Mouse (Mus musculus): ENCODE measurements around the gene Hmbs.
"Not testable (repeated sequence)": the region's sequence is repeated elsewhere in the genome, so short reads cannot be mapped to it uniquely, and the experiment has no call there.

The Hmbs gene
- long read RNA-seq, experiment 1, transcript Hmbs-201 (14 exons, 1,605 nt) = major isoform, 59 of 78 reads
- long read RNA-seq, experiment 1, partial matches to known transcripts = 7 of 78 reads
- long read RNA-seq, experiment 1, other reads (novel, unspliced or antisense) = 12 of 78 reads
- long read RNA-seq, experiment 2, transcript Hmbs-201 (14 exons, 1,605 nt) = major isoform, 53 of 66 reads
- long read RNA-seq, experiment 2, partial matches to known transcripts = 1 of 66 reads
- long read RNA-seq, experiment 2, other reads (novel, unspliced or antisense) = 12 of 66 reads

GRCm38 (mm10) chr9:44343781-44344421 is at the start of gene Hmbs:
Hmbs (minus strand) TSS chr9:44344228.
- intact Hi-C loops (cut with DNase I) = no loop called here

GRCm38 (mm10) chr9:44391466-44391865 is 47.4 kb upstream of the Hmbs start:
- intact Hi-C loops (cut with DNase I) = loop anchor here (5.0 kb wide), 1 partner anchor 54 kb away; no protein-coding TSS in a partner anchor

- intact Hi-C loops (cut with DNase I) = loop anchor here (10.0 kb wide), 1 partner anchor 264 kb away; no protein-coding TSS in a partner anchor
Observed at GRCm38 (mm10) chr9:44389273-44389672, 45.2 kb upstream of the Hmbs start.

GRCm38 (mm10) chr9:44387221-44387620 is 43.2 kb upstream of the Hmbs start:
- intact Hi-C loops (cut with DNase I) = loop anchor here (10.0 kb wide), 1 partner anchor 262 kb away; no protein-coding TSS in a partner anchor

GRCm38 (mm10) chr9:44384596-44384995 is 40.6 kb upstream of the Hmbs start:
- intact Hi-C loops (cut with DNase I) = loop anchor here (10.0 kb wide), 1 partner anchor 260 kb away; no protein-coding TSS in a partner anchor

GRCm38 (mm10) chr9:44379862-44380261 is 35.8 kb upstream of the Hmbs start:
- intact Hi-C loops (cut with DNase I) = loop anchor here (10.0 kb wide), 1 partner anchor 255 kb away; no protein-coding TSS in a partner anchor

- intact Hi-C loops (cut with DNase I) = no loop called here
Observed at GRCm38 (mm10) chr9:44379054-44379834, 35.2 kb upstream of the Hmbs start, which contains the start of gene Hyou1. Hyou1 (plus strand) TSS chr9:44379490.

- intact Hi-C loops (cut with DNase I) = no loop called here
Observed at GRCm38 (mm10) chr9:44378153-44378730, 34.2 kb upstream of the Hmbs start.

- intact Hi-C loops (cut with DNase I) = not testable (repeated sequence)
Observed at GRCm38 (mm10) chr9:44377335-44377734, 33.3 kb upstream of the Hmbs start.

GRCm38 (mm10) chr9:44376141-44376540 is 32.1 kb upstream of the Hmbs start:
- intact Hi-C loops (cut with DNase I) = no loop called here

- intact Hi-C loops (cut with DNase I) = no loop called here
Observed at GRCm38 (mm10) chr9:44373386-44373785, 29.4 kb upstream of the Hmbs start.

GRCm38 (mm10) chr9:44364480-44364879 is 20.5 kb upstream of the Hmbs start:
- intact Hi-C loops (cut with DNase I) = no loop called here

- intact Hi-C loops (cut with DNase I) = not testable (repeated sequence)
Observed at GRCm38 (mm10) chr9:44361931-44362330, 17.9 kb upstream of the Hmbs start.

GRCm38 (mm10) chr9:44361190-44361917 is 17.3 kb upstream of the Hmbs start, which contains the start of gene Vps11:
Vps11 (minus strand) TSS chr9:44361670.
- intact Hi-C loops (cut with DNase I) = no loop called here

- intact Hi-C loops (cut with DNase I) = loop anchor here (5.0 kb wide), 1 partner anchor 65 kb away; no protein-coding TSS in a partner anchor
Observed at GRCm38 (mm10) chr9:44357207-44357606, 13.2 kb upstream of the Hmbs start.

GRCm38 (mm10) chr9:44353142-44353541 is 9.1 kb upstream of the Hmbs start:
- intact Hi-C loops (cut with DNase I) = no loop called here

- intact Hi-C loops (cut with DNase I) = no loop called here
Observed at GRCm38 (mm10) chr9:44352337-44352736, 8.3 kb upstream of the Hmbs start.

- intact Hi-C loops (cut with DNase I) = no loop called here
Observed at GRCm38 (mm10) chr9:44351396-44351795, 7.4 kb upstream of the Hmbs start.

GRCm38 (mm10) chr9:44348546-44348945 is 4.5 kb upstream of the Hmbs start:
- intact Hi-C loops (cut with DNase I) = no loop called here

- intact Hi-C loops (cut with DNase I) = no loop called here
Observed at GRCm38 (mm10) chr9:44347621-44348020, 3.6 kb upstream of the Hmbs start.
